Mouse (Mus musculus): ENCODE measurements around the gene Tpp1. TPM values are rescaled to one million over a fixed set of nuclear protein-coding genes. Genes with fewer than 3 reads are reported as not detected.
"Not testable (repeated sequence)": the region's sequence is repeated elsewhere in the genome, so short reads cannot be mapped to it uniquely, and the experiment has no call there.

Tpp1 gene
- polyA plus RNA-seq, 3 experiments from 2014 or later = 92.5 to 132 (median 131) TPM

DNA sequence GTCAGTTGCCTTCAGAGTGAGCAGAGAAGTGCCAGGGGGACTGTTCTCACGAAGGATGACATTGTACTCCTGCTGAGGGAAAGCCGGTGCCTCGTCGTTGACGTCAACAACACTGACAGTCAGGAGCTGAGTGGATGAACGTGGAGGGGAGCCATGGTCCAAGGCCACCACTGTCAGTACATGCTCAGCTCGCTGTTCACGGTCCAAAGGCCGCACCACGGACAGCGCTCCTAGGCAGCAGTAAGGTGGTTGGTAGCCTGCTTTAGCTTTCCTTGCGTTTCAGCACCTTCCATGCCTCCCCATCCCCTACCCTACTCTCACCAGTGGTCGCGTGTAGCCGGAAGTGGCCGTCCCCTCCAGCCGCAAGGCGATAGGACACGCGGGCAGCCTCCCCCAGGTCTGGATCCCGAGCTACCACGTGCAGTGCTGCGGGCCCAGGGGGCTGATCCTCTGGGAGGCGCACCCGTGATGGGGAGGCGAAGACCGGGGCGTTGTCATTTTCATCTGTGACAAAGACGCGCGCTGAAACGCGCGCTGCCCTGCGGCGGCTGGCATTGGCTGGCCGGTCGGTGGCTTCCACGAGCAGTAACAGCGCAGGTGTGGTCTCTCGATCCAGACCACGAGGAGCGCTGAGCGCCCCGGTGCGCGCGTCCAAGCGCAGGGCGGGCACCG, 9.9 kb upstream of the Tpp1 start:
- no peak for ATAC-seq

DNA sequence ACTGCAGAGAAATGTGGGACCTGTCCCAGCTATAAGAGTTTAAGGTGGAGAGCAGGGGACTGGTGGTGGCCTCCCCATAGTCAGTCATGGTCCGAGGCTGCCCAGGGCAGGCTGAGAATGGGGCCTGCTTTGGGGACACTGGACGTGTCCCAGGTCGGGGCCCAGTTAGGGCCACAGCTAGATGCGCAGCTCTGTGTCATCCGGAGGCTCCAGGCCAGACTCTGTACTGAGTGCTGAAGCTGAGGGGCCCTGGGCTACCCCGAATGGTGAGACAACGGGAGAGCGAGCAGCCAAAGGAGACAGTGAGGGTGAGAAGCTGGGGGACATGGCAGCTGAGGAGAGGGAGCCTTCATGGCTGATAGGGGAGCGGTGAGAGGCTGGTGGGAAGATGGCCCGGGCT, 1.2 kb upstream of the Tpp1 start:
- no peak for ATAC-seq

DNA sequence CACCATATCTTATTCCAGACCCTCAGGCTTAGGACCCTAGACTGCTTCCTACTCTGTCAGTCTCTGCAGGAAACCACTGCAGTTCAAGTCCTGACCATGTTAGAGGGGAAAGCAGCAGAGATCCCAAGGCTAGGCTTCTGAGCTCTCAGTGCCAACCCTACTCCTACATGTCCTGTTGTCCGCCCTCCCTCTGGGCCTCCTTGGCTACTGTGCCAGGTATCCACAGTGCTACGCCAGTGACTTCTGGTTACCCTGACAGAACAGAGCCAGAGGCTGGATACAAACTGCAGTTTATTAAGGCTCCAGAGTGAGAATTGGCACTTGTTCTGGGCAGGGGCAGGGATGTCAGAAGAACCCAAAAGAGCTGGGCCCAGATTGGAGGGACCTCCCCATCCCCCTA, 681 bp upstream of the Tpp1 start:
- no peak for ATAC-seq

DNA sequence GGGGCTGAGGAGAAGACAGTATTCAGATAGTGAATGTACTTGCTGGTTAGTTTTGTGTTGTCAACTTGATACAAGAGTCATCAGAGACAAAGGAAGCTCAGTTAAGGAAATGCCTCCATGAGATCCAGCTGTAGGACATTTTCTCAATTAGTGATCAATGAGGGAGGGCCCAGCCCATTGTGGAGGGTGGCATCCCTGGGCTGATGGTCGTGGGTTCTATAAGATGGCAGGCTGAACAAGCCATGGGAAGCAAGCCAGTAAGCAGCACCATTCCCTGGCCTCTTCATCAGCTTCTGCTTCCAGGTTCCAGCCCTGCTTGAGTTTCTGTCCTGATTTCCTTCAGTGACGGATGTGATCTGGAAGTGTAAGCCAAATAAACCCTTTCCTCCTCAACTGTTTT, 4.3 kb downstream of the Tpp1 start:
- ATAC-seq = no peak

DNA sequence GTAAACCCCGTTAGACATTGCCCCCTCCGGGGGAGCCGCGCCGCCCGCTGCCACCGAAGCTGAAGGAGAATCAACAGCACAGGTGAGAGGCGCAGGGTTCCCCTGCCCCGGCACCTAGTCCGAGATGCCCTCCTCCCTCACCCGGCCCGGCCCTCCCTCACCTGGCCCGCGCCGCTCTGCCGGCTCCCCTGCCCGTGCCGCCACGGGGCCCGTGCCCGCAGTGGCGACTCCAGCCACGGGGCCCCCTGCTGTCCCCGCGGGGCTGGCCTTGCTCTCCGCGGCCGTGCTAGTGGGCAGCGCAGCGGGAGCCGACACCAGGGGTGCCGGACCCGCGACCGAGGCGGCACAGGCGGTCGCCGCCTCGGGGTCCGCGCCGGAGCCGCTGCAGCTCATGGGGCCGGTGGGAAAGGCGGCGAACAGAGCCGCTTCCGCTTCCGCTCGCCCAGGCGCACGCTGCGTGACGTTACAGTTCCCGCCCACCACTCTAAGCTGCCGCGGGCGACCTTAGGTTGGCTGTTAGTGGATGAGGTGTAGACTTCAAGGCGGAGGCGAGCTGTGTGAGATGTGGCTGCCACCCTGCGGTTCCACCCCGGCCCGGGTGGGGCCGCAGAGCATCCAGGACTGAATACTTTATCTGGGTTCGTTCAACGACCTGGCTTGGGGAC, 8.0 kb downstream of the Tpp1 start, which contains the start of gene Taf10:
Gene Taf10 (minus strand): TSS at position 436 of the 665 bp plus-strand sequence.
- ATAC-seq = peak; percentile 99

DNA sequence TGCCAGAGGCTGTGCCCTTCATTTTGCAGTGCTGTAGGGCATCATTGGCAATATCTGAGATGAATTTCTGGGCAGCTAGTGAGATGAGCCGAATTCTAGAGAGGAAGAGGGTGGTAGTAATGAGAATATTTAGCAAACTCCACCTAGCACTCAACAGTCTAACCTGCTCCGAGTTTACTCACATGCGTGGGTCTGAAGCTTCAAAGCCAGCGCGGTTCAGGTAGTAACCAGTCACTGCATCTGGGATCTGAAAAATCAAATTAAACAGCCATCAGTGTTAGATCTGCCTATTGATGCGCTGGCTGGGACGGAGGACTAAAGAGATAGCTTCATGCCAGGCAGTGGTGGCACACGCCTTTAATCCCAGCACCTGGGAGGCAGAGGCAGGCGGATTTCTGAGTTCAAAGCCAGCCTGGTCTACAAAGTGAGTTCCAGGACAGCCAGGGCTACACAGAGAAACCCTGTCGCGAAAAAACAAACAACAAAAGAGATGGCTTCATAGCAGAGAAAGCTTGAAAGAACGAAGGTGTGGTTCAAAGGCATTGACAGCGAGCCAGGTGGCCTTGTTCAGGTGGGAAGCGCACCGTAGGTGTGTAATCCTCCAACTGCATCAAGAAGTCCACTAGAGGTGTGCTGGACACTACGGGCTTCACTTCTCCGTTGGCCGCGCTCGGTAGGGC, 8.6 kb downstream of the Tpp1 start:
- not testable (repeated sequence) for ATAC-seq

DNA sequence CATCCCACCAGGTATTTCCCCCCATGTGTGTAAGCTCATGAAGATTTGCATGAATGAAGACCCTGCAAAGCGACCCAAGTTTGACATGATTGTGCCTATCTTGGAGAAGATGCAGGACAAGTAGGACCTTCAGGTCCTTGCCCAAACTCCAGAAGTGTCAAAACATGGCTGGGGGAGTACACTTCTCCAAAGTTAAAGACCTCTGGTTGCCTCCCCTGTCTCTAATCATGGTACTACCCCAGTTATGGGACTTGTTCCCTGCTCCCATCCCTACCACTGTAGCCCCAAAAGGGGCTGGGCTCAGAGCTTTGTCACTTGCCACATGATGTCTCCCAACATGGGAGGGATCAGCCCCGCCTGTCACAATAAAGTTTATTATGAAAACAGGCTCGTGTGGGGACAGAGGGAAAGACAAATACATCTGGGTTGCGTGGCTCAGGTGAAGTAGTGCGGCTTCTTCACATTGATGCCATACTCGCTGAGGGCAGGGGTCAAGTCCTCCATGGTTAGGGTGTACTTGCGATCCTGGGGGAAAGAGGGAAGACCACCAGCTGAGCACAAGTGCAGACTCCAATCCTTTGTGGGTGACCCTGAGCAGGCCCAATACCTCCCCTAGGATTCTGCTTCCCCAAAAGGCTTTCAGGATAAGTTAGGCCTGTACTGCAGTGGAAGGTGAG, 9.4 kb downstream of the Tpp1 start:
- ATAC-seq = not testable (repeated sequence)

DNA sequence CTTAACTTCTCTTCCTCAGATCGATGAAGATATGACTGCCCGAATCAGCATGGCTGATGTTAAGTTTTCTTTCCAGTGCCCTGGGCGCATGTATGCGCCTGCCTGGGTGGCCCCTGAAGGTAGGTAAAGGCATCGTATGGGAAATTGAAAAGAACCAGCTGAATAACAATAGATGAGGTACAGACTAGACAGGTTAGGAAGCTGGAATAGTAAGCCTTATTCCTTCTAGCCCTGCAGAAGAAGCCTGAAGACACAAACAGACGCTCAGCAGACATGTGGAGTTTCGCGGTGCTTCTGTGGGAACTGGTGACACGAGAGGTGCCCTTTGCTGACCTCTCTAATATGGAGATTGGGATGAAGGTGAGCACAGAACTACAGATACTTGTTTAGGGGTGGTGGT, 10.1 kb downstream of the Tpp1 start:
- no peak for ATAC-seq

DNA sequence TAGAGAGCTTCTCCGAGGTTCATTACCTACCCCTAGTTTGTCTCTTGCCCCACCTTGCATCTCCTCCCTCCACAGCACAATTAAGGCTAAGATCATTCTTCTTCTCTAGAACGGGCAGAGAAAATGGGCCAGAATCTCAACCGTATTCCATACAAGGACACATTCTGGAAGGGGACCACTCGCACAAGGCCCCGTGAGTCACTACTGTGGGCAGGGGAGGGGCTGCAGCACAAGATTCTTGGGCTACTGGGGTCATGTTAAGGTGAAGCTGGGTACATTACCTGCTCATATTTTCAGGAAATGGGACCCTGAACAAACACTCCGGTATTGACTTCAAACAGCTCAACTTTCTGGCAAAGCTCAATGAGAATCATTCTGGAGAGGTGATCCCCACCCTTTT, 11.2 kb downstream of the Tpp1 start:
- ATAC-seq = no peak

DNA sequence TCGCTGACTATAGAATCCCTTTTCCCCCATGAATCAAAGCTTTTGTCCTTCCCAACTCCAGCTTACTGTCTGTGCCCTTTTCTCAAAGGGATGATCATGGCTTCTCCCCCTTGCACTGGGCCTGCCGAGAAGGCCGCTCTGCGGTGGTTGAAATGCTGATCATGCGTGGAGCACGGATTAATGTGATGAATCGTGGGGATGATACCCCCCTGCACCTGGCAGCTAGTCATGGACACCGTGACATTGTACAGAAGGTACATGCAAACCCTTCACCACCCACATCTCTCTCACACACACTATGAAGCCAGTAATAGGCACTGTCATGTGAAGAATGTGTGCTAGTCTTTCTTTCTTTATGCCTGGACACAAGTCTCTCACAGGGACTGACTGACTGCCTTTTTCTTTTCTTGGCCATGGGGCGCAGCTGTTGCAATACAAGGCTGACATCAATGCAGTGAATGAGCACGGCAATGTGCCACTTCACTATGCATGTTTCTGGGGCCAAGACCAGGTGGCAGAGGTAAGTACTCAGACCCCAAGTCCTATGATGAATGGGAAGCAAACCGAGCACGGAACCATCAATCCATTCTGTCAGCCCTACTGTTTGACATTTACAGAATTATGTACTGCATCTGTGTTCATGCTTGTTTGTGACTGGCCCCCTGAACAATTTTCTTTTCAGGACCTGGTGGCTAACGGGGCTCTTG, 11.8 kb downstream of the Tpp1 start:
- ATAC-seq = no peak

DNA sequence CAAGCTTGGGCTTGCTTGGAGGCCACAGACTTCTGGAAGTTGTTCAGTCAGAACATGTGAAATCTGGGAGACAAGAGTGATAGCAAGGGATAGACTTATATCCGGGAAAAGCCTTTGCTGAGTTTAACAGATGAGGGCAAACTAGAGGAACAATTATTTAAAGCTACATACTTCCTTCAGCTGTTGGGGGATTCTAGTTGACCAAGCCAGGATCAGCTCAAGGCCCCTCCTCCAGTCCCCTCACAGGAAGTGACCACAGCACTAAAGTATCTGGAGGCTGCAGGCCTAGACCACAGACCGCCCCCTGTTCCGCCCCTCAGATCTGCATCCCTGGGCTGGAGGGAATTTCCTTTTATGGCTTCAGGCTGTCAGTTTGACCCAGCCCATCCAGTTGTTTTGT, 13.1 kb downstream of the Tpp1 start:
- ATAC-seq = no peak

DNA sequence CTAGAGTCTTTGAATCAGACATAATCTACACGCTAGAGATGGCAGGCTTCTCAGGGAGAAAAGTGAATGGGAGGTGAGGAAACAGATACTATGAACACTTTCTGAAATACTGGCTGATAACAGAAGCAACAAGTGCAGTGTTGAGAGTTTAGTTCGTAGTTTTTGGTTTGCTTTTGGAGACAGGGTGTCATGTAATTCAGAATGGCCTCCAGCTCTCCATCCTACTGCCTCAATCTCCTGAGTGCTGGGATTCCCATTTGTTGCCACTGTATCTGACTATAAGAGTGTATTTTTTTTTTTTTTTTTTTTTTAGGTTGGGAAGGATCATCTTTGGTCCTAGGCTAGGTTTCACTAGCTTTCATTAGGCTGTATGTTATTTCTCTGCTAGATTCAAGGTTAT, 13.7 kb downstream of the Tpp1 start:
- ATAC-seq = no peak

DNA sequence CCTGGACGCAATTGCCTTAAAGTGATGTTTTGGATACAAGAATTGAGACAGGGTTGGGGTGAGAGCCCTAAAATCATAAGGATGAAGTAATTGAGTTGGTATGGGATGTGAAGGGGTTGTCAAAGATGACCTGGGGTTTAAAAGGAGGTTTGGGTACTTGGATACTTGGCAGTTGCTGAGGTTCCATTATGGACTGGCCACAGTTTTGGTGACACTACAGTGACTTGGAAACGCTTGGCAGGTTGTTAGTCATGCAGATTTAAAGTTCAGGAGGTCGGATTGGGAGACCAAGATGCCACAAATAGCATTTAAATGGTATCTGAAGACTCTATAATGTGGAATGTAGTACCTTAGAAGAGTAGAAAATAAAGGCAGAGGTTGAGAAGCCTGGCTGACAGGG, 14.4 kb downstream of the Tpp1 start:
- ATAC-seq = no peak

DNA sequence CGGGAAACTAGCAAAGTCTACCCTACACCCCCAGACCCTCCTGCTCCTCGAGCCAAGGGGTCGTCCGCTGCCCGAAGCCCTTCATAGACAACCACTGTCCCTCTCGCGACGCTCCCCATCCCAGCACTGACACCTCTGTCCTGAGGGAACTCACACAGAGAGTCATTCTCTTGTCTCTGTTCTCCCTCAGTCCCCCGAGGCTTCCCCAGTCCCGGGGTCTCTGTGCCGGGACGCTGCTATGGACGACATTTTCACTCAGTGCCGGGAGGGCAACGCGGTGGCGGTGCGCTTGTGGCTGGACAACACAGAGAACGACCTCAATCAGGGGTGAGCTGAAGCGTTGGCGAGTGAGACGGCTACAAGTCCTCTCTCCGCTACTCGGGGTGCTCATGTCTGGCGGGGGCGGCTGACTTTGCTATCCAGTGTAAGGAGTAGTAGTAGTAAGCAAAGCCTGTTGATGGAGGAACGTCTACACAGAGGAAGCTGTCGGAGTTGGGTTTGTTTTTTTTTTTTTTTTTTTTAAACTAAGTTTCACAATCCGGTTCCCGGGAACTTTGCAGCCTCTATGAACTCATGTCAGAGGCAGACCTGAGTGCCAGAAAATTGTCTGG, 15.0 kb downstream of the Tpp1 start, which contains the start of gene Rrp8:
Gene Rrp8 (minus strand): TSS at position 475 of the 611 bp plus-strand sequence.
- peak; percentile 41 for ATAC-seq

DNA sequence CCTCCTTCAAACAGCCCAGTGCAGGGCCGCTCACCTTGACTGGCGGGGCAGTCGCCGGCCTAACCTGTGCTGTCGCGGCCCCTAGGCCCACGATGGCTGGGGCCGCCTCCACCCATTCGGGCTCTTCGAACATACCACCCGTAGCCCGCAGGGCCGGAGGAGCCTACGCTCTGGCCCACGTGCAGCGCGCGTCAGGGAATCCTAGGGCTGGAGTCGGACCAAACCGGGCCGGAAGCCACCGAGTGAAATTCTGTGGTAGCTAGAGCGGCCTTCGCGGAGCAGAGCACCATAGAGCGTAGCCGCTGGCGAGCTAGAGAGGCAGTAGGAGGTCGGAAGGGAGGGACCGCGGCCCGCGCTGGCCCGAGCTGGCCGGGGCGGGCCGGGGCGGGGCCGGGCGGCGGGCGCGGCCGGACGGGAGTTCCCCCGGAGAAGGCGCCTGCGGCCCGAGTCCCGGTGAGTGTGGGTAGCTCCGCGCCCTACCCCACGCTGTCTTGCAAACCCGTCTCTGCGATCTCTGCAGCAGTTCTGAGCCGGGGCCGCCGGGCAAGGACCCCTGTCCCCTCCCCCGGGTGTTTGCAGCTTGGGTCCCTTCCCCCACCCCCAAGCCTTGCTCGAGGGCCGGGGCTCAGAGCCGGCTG, 15.7 kb downstream of the Tpp1 start, which contains the start of gene Ilk:
Gene Ilk (plus strand): TSS at position 329 of the 638 bp plus-strand sequence.
- peak; percentile 83 for ATAC-seq

DNA sequence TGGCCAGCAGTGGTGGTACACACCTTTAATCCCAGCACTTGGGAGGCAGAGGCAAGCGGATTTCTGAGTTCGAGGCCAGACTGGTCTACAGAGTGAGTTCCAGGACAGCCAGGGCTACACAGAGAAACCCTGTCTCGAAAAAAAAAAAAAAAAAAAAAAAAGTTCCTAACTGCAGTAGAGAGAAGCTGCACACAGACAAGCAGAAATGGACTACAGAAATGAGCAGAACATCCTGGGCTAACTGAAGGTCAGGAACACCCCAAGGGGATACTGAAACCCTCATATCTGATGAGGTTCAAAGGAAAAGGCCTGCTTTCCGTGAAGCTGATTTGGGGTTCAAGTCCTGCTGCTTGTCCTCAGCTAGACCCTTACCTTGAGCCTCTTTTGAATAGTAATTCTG, 16.6 kb downstream of the Tpp1 start:
- not testable (repeated sequence) for ATAC-seq

DNA sequence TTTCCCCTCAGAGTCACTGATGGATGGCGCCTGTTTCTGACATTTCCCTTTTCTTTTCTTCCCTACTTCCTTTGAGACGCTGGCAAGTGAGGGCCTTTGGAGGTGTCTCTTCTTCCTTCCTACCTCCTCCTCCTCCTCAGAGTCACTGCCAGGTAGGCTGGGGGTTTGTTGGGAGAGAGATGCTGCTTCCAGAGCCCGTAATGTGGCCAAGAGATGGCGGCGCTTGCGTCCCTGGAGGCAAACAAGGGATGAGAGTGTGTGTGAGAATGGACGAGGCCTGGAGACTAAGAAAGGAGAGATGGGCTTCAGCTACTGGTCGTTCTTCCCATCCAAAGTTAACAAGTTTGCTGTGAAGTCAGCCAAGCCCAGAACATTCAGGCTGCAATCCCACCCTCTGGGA, 17.2 kb downstream of the Tpp1 start:
- ATAC-seq = no peak

DNA sequence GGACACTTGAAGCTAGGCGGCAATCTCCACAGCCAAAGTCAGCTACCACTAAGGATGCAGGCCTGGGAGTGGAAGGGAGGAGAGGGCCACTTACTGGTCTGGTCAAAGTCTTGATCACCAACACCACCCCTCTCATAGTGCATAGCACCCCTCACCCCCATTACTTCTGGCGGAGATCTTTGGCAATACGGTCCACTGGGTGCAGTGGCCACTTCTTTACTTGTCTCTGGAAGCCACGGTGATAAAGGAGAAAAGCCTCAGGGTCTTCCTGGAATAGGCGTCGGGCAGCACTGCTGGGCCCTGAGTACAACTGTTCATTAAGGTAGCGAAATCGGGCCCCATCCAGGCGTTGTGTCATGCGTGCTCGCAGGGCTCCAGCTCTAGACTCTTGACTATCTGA, 18.2 kb downstream of the Tpp1 start:
- ATAC-seq = no peak

DNA sequence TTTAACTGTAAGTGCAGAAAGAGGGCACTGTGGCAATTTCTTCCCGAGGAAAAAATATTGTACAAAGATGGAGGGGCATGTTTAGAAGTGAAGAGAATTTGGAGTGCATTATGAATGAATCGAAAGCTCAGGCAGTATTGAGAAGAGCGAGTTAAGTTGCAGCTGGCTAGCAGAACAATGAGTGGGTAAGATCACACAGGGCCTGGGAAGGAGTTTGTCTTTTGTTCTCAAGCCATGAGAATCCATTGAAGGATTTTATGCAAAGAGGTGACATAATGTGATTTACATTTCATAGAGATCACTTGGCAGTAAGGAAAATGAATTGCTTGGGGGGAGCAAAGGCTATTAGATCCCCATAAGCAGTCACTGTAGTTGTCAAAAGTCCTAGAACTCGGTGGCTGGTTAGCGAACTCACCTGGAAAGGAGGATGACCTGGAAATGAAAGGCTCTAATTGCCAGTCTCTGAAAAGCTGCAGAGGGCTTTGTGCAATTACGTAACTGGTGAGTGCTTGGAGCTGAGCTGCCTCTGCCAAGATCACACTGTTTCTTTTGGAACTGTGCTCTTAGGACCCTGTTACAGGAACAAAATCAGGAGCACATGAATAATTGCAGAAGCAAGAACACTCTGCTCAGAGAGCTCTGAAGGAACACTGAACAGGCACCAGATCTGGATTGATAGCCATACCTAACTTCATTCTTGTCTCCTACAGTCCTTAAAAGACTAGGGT, 23.2 kb downstream of the Tpp1 start:
- no peak for ATAC-seq

DNA sequence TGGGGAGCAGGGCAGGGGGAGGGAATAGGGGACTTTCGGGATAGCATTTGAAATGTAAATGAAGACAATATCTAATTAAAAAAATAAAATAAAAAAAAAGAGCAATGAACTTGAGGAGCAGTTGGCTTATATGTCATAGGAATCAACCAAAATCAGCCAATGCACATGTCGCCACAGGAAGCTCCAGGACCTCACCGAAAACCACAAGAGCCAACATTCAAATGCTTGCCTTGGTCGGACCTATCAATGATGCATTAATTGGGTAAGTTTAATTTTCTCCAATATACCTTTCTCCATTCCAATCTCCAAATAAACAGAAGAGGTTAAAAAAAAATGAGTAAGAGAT, 25.1 kb downstream of the Tpp1 start:
- no peak for ATAC-seq

All from inflammation-experienced regulatory T-cells, adult 6 months (primary cell).